Mouse (Mus musculus): Measurements from ENCODE around the gene Synpo2. TPM values are rescaled to one million over a fixed set of nuclear protein-coding genes. Genes with fewer than 3 reads are reported as not detected.
"Not testable (repeated sequence)": the region's sequence is repeated elsewhere in the genome, so short reads cannot be mapped to it uniquely, and the experiment has no call there.

Synpo2 gene
- total and polyA plus RNA-seq, 2 experiments from 2014 or later, result 14.7 to 17.9 TPM

DNA sequence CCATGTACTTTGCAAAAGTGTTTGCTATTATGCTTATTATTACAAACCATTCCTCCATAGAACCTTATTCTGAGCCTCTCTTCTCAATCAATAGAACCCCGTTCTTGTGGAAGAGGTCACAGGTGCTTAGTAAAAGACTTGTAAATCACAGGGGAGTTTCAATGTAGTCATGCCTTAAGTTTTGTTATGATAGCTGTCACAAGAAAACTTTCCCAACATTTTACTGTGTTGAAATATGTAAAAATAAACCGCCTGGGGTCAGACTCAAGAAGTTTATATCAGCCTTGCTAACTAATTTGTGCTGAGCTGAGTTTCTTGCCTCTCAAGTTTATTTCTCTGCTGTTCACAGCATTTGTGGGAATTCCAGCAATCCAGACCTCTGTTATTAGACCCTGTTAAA lies 103.8 kb downstream of the Synpo2 start:
- Histone ChIP-seq H3K4me1 (ENCODE audit: control insufficient read depth, insufficient read depth) (peaks cover 12% of the 10 kb centered on the region; the same call in 1 of the 2 replicates), H3K4me2 (ENCODE audit: low read depth, low read length) (no peak overlapping the region), H3K4me3 (ENCODE audit: low read depth, low read length) (no peak overlapping the region), H3K9me3 (replicated peaks; ENCODE audit: control insufficient read depth, low read length) (no peaks in the 10 kb centered on the region), H3K9ac (replicated peaks; ENCODE audit: low read depth, low read length) (no peak overlapping the region), H3K27me3 (ENCODE audit: control insufficient read depth, insufficient read depth, low read length) (no peaks in the 10 kb centered on the region), H3K27ac (ENCODE audit: low read depth) (no peak overlapping the region), H3K36me3 (replicated peaks; ENCODE audit: control insufficient read depth, insufficient read depth, low read length) (no peaks in the 10 kb centered on the region)
- 82% methylated on average over 2 of the region's 2 CpGs for WGBS
- DNase-seq (ENCODE audit: low spot score) (no peak), ATAC-seq (ENCODE audit: insufficient read depth, low read depth) (no peak)
- TF ChIP-seq CTCF (IDR thresholded peaks at IDR 0.05; ENCODE audit: low read depth) (no peak), EP300 (IDR thresholded peaks at IDR 0.05; ENCODE audit: low read depth) (no peak)

DNA sequence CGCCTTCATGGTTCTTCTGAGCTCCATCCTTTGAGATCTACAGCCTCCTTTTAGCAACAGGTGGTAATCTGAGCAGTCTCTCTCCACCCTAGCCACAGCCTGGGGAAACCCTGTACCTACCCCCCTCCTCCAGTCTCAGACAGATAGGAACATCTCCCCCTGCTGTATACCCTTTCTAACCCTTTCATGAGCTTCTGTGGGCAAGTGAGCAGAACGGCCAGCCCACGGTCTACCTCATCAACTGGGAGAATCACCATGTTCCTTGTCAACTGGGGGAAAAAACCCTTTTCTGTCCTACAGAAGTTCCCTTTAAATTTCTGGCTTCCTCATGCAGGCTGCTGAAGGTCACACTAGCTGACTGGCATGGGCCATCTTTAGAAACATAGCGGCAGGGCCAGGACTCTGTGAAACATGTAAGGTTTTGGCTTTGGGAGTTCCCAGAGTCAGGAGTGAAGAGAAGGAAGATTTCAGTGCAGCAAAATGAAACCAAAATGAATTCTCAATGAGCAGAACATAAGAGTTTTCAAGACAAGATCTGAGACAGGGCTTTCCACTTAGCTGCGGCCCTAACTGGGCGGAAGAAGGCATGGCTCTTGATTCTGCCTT lies 104.7 kb downstream of the Synpo2 start:
- Histone ChIP-seq H3K9ac (replicated peaks; ENCODE audit: low read depth, low read length) (no peak overlapping the region), H3K9me3 (replicated peaks; ENCODE audit: control insufficient read depth, low read length) (no peaks in the 10 kb centered on the region), H3K4me2 (ENCODE audit: low read depth, low read length) (no peak overlapping the region), H3K4me1 (ENCODE audit: control insufficient read depth, insufficient read depth) (peaks cover 12% of the 10 kb centered on the region; the same call in 1 of the 2 replicates), H3K27me3 (ENCODE audit: control insufficient read depth, insufficient read depth, low read length) (no peaks in the 10 kb centered on the region), H3K36me3 (replicated peaks; ENCODE audit: control insufficient read depth, insufficient read depth, low read length) (no peaks in the 10 kb centered on the region), H3K4me3 (ENCODE audit: low read depth, low read length) (no peak overlapping the region), H3K27ac (ENCODE audit: low read depth) (peak overlapping the region; percentile 61)
- TF ChIP-seq CTCF (IDR thresholded peaks at IDR 0.05; ENCODE audit: low read depth), result no peak
- WGBS, result 79% methylated on average over 6 of the region's 6 CpGs
- DNase-seq (ENCODE audit: low spot score), result no peak
- no peak for ATAC-seq (ENCODE audit: insufficient read depth, low read depth)

DNA sequence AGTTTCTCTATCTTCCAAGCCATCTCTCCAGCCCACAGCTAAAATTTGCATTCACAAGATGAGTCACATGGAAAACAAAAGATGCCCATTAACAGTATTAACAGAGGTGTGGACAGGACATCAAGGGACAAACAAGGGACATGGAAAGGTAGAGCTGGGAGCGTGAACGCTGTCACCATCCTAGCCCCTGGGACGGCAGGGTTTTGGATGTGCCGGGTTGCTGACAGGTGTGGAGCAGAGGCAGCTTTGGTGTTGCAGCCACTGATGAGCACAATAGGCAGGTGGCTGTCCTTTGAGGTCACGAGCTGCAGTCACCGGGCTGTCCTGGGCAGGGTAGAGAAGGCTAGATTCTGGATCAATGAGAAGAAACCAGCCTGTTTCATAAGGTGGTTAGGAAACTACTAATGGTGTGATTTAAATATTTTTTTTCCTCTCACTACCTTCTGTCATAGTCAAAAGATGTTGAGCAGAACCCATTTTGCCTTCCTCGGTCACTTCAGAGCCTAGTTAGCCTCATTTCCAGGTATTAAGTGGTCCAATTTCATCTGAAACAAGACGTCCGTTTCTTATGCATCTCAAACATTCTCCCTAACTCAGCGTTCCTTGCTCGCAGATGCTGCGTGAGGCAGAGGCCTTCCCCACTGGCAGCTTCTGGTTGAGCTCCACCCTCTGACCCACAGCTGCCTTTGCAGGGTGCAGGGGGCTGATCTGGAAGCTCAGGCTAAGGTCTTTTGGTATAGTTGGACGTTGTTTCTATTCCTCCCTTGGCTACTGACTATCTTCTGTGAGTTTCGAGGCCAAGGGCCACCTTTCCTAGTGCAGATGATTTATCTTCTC lies 105.4 kb downstream of the Synpo2 start:
- TF ChIP-seq CTCF (IDR thresholded peaks at IDR 0.05; ENCODE audit: low read depth) (no peak), EP300 (IDR thresholded peaks at IDR 0.05; ENCODE audit: low read depth) (no peak)
- no peak for ATAC-seq (ENCODE audit: insufficient read depth, low read depth)

DNA sequence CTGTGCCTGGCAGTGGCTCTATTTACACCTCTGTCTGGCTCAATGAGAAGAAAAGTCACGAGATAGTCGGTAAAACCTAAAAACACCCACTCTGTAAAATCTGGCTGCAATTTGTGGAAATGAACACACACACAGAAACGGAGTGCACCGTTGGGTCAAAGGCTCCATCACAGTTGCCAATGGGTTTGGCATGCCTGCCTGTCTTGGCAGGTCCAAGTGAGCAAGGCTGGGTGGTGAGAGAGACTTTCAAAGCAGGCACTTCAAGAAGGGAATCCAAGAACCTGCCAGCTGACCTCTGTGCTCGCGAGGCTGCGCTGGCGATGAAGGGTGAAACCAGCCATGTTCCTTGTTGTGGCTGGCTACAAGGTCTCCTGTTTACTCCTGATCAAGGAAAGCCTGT lies 107.2 kb downstream of the Synpo2 start:
- Histone ChIP-seq H3K4me2 (ENCODE audit: low read depth, low read length) (no peak overlapping the region), H3K9ac (replicated peaks; ENCODE audit: low read depth, low read length) (no peak overlapping the region), H3K27me3 (ENCODE audit: control insufficient read depth, insufficient read depth, low read length) (no peaks in the 10 kb centered on the region), H3K36me3 (replicated peaks; ENCODE audit: control insufficient read depth, insufficient read depth, low read length) (no peaks in the 10 kb centered on the region), H3K4me1 (ENCODE audit: control insufficient read depth, insufficient read depth) (peaks cover 12% of the 10 kb centered on the region; the same call in 1 of the 2 replicates), H3K27ac (ENCODE audit: low read depth) (no peak overlapping the region), H3K9me3 (replicated peaks; ENCODE audit: control insufficient read depth, low read length) (no peaks in the 10 kb centered on the region), H3K4me3 (ENCODE audit: low read depth, low read length) (no peak overlapping the region)
- ATAC-seq (ENCODE audit: insufficient read depth, low read depth) (no peak), DNase-seq (ENCODE audit: low spot score) (no peak)
- TF ChIP-seq CTCF (IDR thresholded peaks at IDR 0.05; ENCODE audit: low read depth) (no peak), EP300 (IDR thresholded peaks at IDR 0.05; ENCODE audit: low read depth) (no peak)
- 61% methylated on average over 8 of the region's 8 CpGs for WGBS

More for the DNA sequence above, 105.4 kb downstream of the Synpo2 start:
- Histone ChIP-seq H3K4me2 (ENCODE audit: low read depth, low read length) (no peak overlapping the region), H3K27ac (ENCODE audit: low read depth) (peak overlapping the region; percentile 61), H3K36me3 (replicated peaks; ENCODE audit: control insufficient read depth, insufficient read depth, low read length) (no peaks in the 10 kb centered on the region), H3K9me3 (replicated peaks; ENCODE audit: control insufficient read depth, low read length) (no peaks in the 10 kb centered on the region), H3K4me3 (ENCODE audit: low read depth, low read length) (no peak overlapping the region), H3K9ac (replicated peaks; ENCODE audit: low read depth, low read length) (no peak overlapping the region), H3K4me1 (ENCODE audit: control insufficient read depth, insufficient read depth) (peaks cover 12% of the 10 kb centered on the region; the same call in 1 of the 2 replicates), H3K27me3 (ENCODE audit: control insufficient read depth, insufficient read depth, low read length) (no peaks in the 10 kb centered on the region)
- 79% methylated on average over 14 of the region's 14 CpGs for WGBS
- no peak for DNase-seq (ENCODE audit: low spot score)

DNA sequence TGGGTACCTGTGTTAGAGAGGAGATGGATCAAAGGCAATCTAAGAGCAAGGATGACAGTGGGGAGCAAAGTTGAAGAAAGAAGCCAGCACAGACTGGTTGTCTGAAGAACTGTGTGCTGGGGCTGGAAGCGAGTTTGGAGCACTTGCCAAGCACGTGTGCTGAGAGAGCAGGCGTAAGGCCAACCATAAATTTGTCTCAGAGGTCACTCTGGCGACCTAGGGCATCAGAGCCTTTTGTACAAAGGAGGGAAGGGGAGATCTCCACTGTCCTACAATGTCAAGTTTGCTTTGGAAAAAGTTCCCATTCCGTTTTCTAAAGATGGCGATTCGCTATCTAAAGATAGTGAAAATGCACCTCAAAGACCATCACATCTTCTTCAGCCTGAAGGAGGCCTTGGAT lies 107.9 kb downstream of the Synpo2 start:
- Histone ChIP-seq H3K27ac (ENCODE audit: low read depth) (no peak overlapping the region), H3K4me3 (ENCODE audit: low read depth, low read length) (no peak overlapping the region), H3K36me3 (replicated peaks; ENCODE audit: control insufficient read depth, insufficient read depth, low read length) (no peaks in the 10 kb centered on the region), H3K9me3 (replicated peaks; ENCODE audit: control insufficient read depth, low read length) (no peaks in the 10 kb centered on the region), H3K4me1 (ENCODE audit: control insufficient read depth, insufficient read depth) (peaks cover 12% of the 10 kb centered on the region; the same call in 1 of the 2 replicates), H3K27me3 (ENCODE audit: control insufficient read depth, insufficient read depth, low read length) (no peaks in the 10 kb centered on the region), H3K4me2 (ENCODE audit: low read depth, low read length) (no peak overlapping the region), H3K9ac (replicated peaks; ENCODE audit: low read depth, low read length) (no peak overlapping the region)
- ATAC-seq (ENCODE audit: insufficient read depth, low read depth), result no peak
- TF ChIP-seq CTCF (IDR thresholded peaks at IDR 0.05; ENCODE audit: low read depth), result no peak
- WGBS, result 71% methylated on average over 7 of the region's 7 CpGs
- no peak for DNase-seq (ENCODE audit: low spot score)

DNA sequence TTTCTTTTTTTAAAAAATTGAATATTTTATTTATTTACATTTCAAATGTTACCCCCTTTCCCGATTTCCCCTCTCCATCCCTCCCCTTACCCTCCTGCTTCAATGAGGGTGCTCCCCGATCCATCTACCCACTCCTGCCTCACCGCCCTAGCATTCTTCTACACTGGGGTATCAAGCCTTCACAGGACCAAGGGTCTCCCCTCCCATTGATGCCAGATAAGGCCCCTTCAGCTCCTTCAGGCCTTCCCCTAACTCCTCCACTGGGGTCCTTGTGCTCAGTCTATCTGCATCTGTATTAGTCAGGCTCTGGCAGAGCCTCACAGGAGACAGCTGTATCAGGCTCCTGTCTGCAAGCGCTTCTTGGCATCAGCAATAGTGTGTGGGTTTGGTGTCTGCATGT lies 109.2 kb downstream of the Synpo2 start:
- not testable (repeated sequence) for ATAC-seq (ENCODE audit: insufficient read depth, low read depth); H3K4me2 ChIP-seq (ENCODE audit: low read depth, low read length); H3K4me3 ChIP-seq (ENCODE audit: low read depth, low read length); H3K27ac ChIP-seq (ENCODE audit: low read depth); H3K9ac ChIP-seq (replicated peaks; ENCODE audit: low read depth, low read length); H3K9me3 ChIP-seq (replicated peaks; ENCODE audit: control insufficient read depth, low read length); H3K36me3 ChIP-seq (replicated peaks; ENCODE audit: control insufficient read depth, insufficient read depth, low read length); H3K27me3 ChIP-seq (ENCODE audit: control insufficient read depth, insufficient read depth, low read length); DNase-seq (ENCODE audit: low spot score)
- WGBS, result 82% methylated on average over 4 of the region's 4 CpGs
- H3K4me1 ChIP-seq (ENCODE audit: control insufficient read depth, insufficient read depth), result peaks cover 18% of the 10 kb centered on the region; the same call in 1 of the 2 replicates

All from heart, postnatal 0 days (tissue).